Comparison of ENCODE assay signal across 20 mouse cellular contexts in genomic region chr15:87326281-87326680, GRCm38 (mm10).
"Had no signal": no experiment of that assay in that cellular context is flagged by ENCODE, and none has a peak within 500 bp of the region (broad histone marks: within the 10 kb centered on the region; RNA-seq: fewer than 3 reads in every experiment).

No protein-coding gene starts in this region.

- ATAC-seq: intestine, postnatal 0 days; midbrain, embryonic 15.5 days had no signal

- H3K27ac ChIP-seq: hindbrain, embryonic 15.5 days; limb, embryonic 12.5 days; limb, embryonic 15.5 days; liver, embryonic 14.5 days; lung, embryonic 15.5 days; midbrain, embryonic 10.5 days; midbrain, embryonic 15.5 days; neural tube, embryonic 12.5 days; neural tube, embryonic 15.5 days; stomach, postnatal 0 days had no signal

- H3K4me2 ChIP-seq: hindbrain, embryonic 15.5 days; limb, embryonic 12.5 days; limb, embryonic 15.5 days; lung, embryonic 15.5 days; midbrain, embryonic 15.5 days; neural tube, embryonic 12.5 days; neural tube, embryonic 15.5 days had no signal

- DNase-seq: left cerebral cortex, postnatal 4 days; lung, adult 18-20 months; lung, postnatal 10 days; lung, postnatal 36 days; right cerebral cortex, adult 18-20 months; right cerebral cortex, postnatal 14 days; right cerebral cortex, postnatal 4 days; thymus, postnatal 25 days had no signal

- H3K9me3 ChIP-seq: hindbrain, embryonic 15.5 days; limb, embryonic 12.5 days; limb, embryonic 15.5 days; lung, embryonic 15.5 days; midbrain, embryonic 10.5 days; midbrain, embryonic 15.5 days; neural tube, embryonic 12.5 days; neural tube, embryonic 15.5 days had no signal

- H3K4me1 ChIP-seq: hindbrain, embryonic 15.5 days; limb, embryonic 12.5 days; limb, embryonic 15.5 days; lung, embryonic 15.5 days; megakaryocyte, embryonic 14.5 days; midbrain, embryonic 10.5 days; midbrain, embryonic 15.5 days; neural tube, embryonic 12.5 days; neural tube, embryonic 15.5 days had no signal

- H3K9ac ChIP-seq: hindbrain, embryonic 15.5 days; limb, embryonic 12.5 days; limb, embryonic 15.5 days; liver, embryonic 14.5 days; lung, embryonic 15.5 days; midbrain, embryonic 15.5 days; neural tube, embryonic 12.5 days; neural tube, embryonic 15.5 days had no signal

- H3K27me3 ChIP-seq: hindbrain, embryonic 15.5 days; limb, embryonic 15.5 days; lung, embryonic 15.5 days; megakaryocyte, embryonic 14.5 days; midbrain, embryonic 15.5 days; neural tube, embryonic 12.5 days; neural tube, embryonic 15.5 days had no signal

- H3K4me3 ChIP-seq: hindbrain, embryonic 15.5 days; limb, embryonic 12.5 days; limb, embryonic 15.5 days; lung, embryonic 15.5 days; megakaryocyte, embryonic 14.5 days; midbrain, embryonic 10.5 days; midbrain, embryonic 15.5 days; neural tube, embryonic 12.5 days; neural tube, embryonic 15.5 days had no signal

- H3K36me3 ChIP-seq: hindbrain, embryonic 15.5 days; limb, embryonic 12.5 days; limb, embryonic 15.5 days; lung, embryonic 15.5 days; midbrain, embryonic 10.5 days; midbrain, embryonic 15.5 days; neural tube, embryonic 12.5 days; neural tube, embryonic 15.5 days had no signal
